Mouse (Mus musculus): Measurements from ENCODE around the gene Bhlhe40. TPM values are rescaled to one million over a fixed set of nuclear protein-coding genes. Genes with fewer than 3 reads are reported as not detected.

The Bhlhe40 gene
- polyA plus RNA-seq, 1 experiment = not detected

DNA sequence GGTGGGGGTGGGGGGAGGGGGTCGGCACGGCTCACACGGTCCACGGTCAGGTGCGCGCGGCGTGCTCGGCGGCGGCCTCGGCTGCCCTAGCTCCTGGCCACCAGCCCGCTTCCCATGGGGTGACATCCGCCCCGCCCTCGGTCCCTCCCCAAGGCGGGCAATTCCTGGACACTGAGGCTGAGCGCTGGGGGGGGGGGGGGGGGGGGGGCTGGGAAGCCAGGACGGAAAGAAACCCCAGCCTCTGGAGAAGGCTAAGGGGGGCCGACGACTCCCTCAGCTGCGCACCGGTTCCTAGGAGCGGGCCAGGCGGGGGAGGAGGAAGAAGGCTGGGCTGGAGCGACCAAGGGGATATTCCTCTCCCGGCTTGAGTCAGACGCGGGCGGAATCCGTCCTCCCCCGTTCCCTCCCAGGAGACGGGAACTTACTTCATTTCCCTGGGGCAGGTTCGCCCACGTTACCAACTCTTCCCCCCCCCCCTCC is 663 bp upstream of the Bhlhe40 start:
- TF ChIP-seq GATA1 (IDR thresholded peaks at IDR 0.05; ENCODE audit: low read length) = no peak

DNA sequence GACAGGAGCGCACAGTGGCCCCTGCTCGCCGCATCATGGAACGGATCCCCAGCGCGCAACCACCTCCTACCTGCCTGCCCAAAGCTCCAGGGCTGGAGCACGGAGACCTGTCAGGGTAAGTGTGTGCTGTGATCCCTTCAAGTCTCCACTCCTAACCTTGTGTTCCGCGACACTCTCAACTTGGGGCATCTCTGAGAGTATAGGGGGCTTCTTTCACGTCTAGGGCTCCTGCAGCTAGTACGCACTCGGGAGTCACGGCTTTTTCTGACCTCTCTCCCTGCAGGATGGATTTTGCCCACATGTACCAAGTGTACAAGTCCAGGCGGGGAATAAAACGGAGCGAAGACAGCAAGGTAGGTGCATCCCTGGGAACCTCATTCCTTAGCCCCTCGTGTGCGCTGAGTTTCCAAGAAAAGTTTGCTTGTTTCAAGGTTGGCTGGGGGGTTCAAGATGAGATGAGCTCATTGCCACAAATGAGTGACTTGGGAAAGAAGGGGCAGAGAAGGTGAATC is 505 bp downstream of the Bhlhe40 start:
- TF ChIP-seq GATA1 (IDR thresholded peaks at IDR 0.05; ENCODE audit: low read length) = no peak

DNA sequence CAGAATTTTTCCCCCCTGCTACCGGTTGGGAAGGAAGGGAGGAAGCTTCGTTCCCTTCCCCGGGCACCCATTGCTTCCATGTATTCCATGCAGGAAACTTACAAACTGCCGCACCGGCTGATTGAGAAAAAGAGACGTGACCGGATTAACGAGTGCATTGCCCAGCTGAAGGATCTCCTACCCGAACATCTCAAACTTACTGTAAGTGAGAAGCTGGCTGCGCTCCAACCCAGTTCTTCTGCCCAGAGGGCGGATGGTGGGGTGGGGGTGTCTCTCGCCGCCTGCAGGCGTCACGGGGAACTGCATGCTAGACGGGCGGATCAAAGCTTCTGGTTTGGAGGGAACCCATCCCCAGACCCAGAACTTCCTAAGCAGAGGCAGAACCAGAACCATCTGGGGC is 983 bp downstream of the Bhlhe40 start:
- no peak for TF ChIP-seq GATA1 (IDR thresholded peaks at IDR 0.05; ENCODE audit: low read length)

DNA sequence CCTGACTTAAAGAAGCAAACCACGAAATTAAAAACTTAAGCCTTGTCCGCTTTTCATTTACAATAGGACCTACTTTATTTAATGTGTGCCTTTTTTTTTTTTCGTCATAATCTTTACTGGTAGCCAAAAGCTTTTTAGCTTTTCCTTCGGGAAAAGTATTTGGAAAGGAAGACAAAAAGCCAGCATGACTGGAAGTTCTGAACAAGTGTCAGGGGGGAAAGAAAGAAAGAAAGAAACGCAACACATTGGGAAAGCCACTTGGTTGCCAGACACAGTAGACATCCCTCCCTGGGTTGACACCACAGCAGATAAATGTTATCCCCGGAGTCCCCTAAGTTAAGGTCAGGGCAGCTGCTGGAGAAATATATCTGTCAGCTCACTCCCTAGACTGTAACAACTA is 1.5 kb downstream of the Bhlhe40 start:
- TF ChIP-seq GATA1 (IDR thresholded peaks at IDR 0.05; ENCODE audit: low read length) = no peak

DNA sequence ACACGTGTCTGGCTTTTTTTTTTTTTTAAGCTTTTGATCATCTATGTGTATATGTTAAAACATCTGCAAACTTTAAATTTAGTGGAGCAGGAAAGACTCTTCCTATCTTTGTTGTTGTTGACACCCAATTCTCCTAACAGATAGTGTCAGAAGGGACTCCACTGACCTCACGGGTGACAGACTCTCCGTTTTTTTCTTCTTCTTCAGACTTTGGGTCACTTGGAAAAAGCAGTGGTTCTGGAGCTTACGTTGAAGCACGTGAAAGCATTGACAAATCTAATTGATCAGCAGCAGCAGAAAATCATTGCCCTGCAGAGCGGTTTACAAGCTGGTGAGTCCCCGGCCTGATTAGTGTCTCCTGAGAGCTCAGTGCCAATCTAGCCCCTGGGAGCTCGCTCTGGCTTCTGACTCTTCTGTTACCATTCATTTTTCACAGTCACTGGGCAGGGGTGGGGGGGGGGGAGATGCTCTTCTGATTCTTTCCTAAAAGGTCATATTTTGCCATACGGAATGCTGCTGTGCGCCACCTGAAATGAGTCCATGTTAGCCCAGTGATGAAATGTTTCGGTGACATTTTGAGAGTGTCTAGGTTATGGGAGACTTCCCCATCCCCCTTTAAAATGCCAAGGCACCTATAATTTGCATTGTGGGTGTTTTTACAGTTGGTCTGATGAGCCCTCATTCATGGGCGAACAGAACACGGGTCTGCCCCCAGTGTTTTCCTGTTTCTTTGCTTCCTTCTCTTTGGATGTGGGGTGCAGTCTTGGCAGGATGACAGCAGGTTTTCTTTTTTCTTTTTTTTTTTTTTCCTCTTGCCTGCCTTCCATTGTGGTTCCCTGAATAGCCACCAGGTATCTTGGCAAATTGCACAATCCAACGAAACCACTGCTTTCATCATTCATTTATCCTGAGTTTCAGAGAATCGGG is 2.1 kb downstream of the Bhlhe40 start:
- TF ChIP-seq GATA1 (IDR thresholded peaks at IDR 0.05; ENCODE audit: low read length) = no peak

DNA sequence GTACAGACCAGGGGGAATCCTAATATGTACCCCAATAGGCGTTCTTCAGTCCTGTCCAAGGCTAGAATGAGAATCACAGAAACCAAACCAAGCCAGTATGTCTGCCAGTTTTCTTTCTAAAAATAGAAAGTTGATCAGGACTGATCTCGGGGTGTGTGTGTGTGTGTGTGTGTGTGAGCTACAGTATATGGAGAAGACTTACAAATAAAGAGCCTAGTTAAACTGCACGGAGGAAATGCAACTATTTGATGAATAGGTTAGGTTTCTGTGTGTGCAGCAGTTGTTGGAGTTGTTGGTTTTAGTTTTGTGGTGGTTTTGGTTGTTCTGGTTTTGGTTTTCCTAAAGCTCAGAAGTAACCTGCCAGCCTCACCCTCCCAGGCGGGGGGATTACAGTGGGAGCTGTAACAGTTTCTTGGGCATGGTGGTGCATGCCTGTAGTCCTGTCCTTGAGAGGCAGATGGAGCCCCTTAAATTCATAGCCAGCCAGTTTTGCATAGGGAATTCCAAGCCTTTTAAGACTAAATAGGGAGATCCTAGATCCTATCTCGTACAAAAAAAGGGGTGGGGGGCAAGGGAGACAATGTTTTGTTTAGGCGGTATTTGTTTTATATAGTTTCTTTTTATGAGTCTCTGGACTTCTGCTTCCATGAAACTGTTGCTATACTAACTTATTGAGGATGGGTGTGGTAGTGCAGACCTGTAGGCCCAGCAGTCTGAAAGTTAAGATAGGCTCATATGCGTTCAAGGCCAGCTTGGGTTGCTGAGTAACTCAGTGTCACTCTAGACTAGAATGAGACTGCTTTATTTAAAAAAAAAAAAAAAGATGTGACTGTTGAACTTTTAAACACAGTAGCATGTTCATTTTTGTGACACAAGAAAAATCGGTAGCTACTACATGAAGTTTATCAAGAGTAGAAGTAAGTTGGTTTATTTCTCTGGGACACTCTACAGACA is 3.1 kb downstream of the Bhlhe40 start:
- TF ChIP-seq GATA1 (IDR thresholded peaks at IDR 0.05; ENCODE audit: low read length) = no peak

DNA sequence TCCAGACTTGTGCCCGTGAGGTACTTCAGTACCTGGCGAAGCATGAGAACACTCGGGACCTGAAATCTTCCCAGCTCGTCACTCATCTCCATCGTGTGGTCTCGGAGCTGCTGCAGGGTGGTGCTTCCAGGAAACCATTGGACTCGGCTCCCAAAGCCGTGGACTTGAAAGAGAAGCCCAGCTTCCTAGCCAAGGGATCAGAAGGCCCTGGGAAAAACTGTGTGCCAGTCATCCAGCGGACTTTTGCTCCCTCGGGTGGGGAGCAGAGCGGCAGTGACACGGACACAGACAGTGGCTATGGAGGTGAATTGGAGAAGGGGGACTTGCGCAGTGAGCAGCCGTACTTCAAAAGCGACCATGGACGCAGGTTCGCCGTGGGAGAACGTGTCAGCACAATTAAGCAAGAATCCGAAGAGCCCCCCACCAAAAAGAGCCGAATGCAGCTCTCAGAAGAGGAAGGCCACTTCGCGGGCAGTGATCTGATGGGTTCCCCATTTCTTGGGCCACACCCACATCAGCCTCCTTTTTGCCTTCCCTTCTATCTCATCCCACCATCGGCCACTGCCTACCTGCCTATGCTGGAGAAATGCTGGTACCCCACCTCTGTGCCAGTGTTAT is 4.2 kb downstream of the Bhlhe40 start:
- TF ChIP-seq GATA1 (IDR thresholded peaks at IDR 0.05; ENCODE audit: low read length) = no peak

DNA sequence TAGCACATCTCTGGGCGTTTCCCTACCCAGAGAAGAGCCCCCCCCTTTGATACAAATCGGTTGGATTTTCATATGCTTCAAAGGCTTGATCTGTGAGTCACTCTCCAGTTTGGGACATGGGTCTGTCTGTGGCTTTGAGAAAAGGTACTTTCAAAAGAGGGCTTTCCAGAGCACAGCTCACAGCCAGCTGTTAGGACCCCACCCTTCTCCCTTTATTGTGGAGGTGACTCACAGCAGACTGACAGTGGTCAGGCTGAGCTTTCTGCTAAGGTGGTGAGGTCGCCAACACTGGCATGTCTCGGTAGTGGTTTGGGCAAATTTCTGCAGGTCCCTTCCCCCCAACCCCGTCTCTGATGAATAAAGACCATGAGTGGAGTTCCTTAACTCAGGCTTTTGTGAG is 5.2 kb downstream of the Bhlhe40 start:
- no peak for TF ChIP-seq GATA1 (IDR thresholded peaks at IDR 0.05; ENCODE audit: low read length)

DNA sequence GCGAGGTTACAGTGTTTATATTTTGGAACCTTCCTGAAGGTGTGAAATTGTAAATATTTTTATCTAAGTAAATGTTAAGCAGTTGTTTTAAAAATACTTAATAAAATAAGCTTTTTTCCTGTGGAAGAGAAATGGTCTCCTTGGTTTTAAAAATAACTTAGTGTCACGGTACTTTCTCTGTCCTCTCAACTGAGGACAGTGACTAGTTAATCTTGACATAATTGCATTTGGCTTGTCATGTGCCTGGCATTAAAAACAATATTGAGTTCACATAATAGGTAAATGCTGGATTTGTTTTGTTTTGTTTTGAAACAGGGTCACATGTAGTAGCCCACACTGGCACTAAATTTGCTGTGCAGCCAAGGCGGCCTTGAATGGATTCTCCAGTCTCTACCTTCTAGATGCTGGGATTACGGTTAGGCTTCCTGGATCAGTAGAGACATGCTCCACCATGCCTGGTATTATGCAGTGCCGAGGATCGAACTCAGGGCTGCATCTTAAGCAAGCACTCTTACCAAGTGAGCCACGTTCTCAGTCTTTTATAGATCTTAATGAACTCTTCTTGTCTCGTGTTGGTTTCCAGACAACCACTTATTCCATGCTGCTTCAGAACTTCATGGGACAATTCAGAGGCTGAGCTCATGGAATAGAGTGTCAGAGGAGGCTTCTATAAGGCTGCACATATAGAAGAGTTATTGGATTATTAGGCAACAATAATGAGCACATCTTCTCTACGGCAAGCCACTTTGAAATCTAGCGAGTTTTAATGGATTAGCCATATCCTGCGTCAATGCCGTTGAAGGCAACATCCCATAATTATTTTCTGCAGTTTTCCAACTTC is 6.4 kb downstream of the Bhlhe40 start:
- no peak for TF ChIP-seq GATA1 (IDR thresholded peaks at IDR 0.05; ENCODE audit: low read length)

DNA sequence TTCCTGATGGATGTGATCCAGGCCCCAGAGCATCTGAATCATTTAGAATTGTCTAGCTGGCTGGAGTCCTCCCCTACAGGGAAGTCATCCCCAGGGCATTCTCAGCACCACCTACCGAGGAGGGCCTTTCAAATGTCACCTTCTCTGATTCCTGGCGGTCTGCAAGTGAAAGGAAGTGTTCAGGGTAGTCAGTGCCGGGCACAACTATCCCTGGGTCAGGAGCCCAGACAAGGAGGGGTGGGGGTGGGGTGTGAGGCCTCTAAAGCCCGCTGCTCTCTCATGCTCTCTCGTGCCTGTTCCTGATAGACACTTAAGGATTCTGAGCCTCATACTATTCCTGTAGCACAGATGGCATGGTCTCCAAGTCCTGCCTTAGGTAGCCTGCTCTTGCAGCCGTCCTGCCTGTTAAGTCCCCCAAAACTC is 7.2 kb downstream of the Bhlhe40 start:
- no peak for TF ChIP-seq GATA1 (IDR thresholded peaks at IDR 0.05; ENCODE audit: low read length)

DNA sequence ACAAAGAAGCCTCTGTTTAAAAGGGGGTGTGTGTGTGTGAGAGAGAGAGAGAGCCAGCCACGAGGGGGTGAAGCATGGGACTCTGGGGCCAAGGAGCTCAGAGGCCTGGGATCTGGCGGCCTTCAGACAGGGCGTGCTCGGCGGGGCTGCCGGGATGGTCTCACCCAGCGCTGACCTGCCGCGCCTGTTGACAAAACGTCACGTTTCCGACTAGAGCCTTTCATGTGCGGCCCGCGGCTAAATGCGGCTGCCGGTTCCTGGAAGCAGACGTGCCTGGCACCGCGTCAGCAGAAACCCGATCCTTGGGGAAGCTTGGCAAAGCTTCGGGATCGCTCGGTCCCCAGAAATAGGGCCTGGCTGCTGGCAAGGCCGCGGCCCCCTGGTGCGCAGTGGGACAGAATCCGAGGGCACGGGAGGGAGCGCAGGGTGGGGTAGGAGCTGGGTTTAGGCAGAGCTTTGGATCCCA is 7.9 kb downstream of the Bhlhe40 start:
- no peak for TF ChIP-seq GATA1 (IDR thresholded peaks at IDR 0.05; ENCODE audit: low read length)

DNA sequence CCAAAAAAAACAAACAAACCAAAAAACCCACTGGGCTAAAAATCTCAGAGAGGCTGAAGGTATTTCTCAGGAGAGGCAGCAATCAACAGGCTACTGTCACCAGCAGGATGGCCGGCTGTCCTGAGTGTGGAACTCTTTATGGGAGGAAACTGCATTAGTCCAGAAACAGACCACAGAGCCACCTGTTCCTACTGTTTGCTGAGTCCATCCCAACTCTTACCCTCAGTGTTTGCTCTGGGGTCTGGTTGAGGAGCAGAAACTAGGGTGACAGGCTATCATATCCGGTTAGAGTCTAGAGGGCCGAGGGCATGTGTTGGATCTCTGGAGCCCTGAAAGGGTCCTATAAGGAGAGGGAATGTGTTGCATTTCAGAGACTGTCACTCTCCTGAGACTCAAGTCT is 9.8 kb downstream of the Bhlhe40 start:
- no peak for TF ChIP-seq GATA1 (IDR thresholded peaks at IDR 0.05; ENCODE audit: low read length)

DNA sequence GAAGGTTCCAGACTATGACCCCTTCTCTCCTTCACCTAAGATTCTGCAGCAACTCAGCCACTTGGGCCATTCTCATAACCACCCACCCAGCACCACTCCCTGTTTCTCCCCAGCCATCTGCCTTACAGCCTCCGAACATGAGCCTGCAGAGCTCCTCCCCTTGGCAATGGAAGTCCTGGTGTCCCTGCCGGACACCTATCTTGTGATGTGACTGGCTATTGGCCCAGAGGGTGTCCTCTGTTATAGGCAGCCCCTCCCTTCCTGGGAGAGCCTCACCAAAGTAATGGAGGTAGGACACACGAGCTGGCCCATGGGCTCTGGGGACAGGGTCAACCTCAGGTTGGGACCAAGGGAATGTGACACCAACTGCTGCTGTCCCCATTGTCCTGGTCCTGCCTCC is 10.4 kb downstream of the Bhlhe40 start:
- no peak for TF ChIP-seq GATA1 (IDR thresholded peaks at IDR 0.05; ENCODE audit: low read length)

DNA sequence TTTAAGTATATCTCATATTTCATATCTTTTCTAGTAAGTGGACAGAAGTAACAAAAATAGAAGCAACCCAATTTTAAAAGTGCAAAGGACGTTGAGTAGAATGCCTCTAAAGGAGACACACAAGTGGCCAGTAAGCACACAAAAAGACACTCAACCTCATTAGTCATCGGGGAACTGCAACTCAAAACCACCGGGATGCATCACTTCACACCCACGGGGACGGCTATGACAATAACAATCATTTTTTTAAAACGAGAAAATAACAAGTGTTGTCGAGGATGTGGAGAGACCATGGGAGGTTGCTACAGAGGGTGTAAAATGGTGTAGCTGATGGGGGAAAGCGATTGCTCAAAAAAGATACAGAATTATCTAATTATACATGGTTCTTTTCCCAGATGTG is 11.7 kb downstream of the Bhlhe40 start:
- TF ChIP-seq GATA1 (IDR thresholded peaks at IDR 0.05; ENCODE audit: low read length) = no peak

All from G1E-ER4 (cell line).